Mouse (Mus musculus) left cerebral cortex, adult 18-20 months (tissue): ENCODE results near the gene Pagr1b. TPM values are rescaled to one million over a fixed set of nuclear protein-coding genes. Genes with fewer than 3 reads are reported as not detected.

ENCODE experiments used
- DNase-seq, 2 experiments: peaks; one replicate each; pipeline ENCODE4 v3.0.0; 2021 to 2022; ENCODE audit warnings: low spot score in 2 of 2, mixed read lengths in 1 of 2
- total RNA-seq, 2 experiments: library from RNA; stranded (reverse); gene quantifications; 2 replicates each; pipeline ENCODE4 v1.2.3; 2021

Gene Pagr1b
- total RNA-seq, 2 experiments from 2014 or later, result not detected

DNA sequence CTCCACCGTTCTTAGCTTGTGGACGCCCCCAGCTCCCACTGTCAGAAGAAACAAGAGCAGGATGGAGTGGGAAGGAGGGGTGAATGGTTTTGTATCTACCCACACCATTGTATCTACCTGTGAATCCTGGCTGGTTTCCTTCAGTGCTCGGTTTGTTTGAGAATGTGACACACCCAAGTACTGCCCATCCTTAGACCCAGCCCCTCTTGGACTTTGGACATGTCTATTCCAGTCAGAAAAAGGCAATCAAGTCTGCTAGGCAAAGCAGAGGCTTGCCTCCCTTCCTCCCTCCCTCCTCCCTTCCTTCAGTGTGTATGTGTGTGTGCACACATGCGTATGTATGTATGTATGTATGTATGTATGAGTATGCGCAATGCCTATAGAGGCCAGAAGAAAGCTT, 12.7 kb downstream of the Pagr1b start:
- no peak for DNase-seq

DNA sequence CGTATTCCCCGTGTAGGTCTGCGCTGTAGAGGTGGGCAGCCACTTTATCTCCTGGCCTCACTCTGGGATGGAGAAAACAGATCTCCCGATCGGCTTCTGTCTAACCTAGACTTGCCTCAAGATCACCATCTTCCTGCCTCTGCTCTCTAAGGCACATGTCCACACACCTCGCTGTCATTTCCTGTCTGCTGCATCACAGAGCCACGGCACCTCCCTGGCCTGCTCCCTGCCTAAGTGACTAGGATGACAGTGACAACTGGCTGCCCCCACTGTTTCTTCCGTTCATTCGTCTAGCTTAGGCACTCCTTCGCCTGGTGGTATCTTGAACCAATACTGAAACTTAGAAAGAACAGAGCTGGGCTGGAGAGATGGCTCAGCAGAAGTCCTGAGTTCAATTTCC, 16.7 kb downstream of the Pagr1b start:
- no peak for DNase-seq

DNA sequence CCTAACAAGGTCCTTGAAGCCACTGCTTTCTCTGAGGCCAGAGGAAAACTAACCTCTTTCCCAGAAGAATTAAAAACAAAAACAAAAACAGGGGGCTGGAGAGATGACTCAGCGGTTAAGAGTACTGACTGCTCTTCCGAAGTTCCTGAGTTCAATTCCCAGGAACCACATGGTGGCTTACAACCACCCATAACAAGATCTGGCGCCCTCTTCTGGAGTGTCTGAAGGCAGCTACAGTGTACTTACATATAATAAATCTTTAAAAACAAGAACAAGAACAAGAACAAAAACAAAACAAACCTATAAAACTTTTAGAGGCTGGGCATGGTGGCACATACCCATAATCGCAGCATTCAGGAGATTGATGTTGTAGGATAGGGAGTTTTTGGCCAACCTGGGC, 19.8 kb downstream of the Pagr1b start:
- no peak for DNase-seq

DNA sequence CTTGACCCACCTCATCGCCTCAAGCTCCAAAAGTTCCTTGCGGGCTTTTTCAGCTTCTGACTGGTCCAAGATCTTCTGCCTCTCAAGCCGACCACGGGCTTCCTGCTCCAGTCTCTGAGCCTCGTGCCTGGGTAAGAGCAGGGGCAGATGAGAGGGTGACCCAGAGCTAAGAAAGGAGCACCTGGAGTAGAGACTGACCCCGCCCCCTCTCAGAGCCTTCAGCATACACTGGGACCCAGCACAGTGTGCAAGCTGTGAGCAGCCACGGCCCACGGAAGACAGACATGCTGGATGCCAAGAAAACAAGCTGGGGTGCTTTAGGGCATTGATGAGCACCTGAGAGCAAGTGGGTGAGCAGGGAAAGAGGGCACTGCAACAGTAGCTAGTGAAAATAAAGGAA, 27.5 kb downstream of the Pagr1b start:
- DNase-seq, result no peak

DNA sequence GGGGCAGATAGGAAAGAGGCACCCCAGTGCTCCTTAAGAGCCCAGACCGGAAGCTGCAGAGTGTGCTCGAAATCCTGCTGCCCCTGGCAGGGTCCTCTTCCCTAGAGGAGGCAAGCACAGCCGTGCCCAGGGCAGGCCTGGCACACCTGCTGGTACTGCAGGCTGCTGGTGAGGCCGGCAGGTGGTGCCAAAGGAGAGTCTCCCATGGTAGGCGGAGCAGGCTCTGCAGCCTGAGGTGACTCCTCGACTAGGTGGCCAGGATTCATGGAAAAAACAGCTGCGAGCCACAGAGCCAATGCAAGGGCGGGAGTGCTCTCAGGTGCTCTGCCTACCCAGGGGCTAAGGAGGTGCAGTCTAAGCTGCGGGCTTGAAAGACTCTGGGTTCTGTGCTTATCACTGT, 30.0 kb downstream of the Pagr1b start:
- peak; percentile 42 to 43 for DNase-seq

DNA sequence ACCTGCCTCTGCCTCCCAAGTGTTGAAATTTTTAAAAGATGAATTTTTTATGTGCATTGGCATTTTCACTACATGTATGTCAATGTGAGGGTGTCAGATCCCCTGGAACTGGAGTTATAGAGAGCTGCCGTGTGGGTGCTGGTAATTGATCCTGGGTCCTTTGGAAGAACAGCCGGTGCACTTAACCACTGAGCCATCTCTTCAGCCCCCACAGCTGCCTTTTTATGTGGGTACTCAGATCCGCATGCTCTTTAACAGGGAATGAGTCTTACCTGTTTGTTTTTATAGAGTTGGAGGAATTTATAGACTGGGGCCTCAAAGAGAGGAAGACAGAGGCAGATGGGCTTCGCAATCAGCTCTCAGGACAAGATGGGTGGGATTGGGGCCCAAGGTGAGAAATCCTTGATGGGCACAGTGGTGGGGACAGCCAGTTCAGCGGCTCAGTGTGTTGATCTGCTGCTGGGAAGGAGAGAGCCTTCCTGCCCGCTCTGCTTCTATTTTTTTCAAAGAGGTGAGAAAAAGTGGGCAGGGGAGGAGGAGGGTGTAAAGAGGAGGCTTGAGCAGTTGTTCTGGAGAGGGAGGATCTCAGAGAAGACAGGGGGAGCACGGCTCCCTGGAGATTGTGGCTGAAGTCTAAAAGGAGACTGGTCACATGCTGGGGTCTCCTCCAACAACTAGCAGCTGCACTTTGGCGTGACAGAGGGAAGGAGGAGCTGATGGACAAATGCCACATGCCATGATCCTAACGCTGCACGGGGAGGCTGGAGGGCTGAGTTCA, 31.4 kb downstream of the Pagr1b start:
- DNase-seq, result peak; percentile 58 to 72

DNA sequence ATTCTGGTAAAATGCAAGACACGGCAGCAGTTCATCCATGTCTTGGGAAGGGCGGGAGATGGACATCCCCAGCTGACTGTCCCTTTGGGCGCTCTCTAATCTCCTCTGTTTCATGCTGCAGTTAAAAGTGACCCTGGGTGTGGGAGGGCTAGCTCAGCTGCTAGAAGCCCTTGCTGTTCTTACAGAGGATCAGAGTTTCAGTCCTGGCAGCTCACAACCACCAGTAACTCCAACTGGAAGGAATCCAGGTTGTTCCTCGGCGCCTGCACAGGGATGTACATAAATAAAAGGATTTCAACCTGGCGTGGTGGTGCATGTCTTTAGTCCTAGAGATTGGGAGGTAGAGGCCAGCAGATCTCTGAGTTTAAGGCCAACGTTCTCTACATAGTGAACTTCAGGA, 33.2 kb downstream of the Pagr1b start:
- DNase-seq, result no peak

DNA sequence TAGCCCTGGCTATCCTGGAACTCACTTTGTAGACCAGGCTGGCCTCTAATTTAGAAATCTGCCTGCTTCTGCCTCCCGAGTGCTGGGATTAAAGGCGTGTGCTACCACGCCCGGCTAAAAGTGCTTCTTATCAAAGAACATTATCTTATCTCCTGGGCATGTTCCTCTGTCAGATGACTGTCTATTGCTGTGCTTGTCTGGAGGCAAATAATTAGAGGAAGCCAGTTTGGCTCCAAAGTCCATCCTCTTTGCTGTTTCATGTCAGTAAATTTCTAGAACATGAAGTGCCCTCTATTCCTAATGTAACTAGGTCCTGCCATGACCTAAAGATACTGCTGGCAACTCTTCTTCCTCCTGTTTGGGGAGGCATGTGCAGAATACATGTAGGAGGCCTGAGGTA, 34.2 kb downstream of the Pagr1b start:
- DNase-seq, result no peak

DNA sequence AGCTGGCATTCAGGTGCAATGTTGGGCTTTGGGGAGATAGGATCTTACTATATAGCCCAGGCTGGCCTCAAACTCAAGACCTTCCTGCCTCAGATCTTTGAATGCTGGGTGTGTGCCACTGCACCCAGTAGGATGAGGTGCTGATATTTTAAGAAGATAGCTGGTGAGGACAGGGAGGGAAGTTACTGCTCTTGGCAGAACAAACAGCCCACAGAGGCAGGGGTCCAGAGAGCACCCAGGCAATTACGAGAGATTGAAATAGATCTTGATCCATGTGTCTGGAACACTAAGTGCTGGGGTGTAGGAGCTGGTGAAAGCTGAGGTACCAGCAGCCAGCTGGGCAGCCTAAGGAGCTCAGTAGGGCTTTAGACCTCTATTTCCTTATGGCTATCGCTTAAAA, 34.7 kb downstream of the Pagr1b start:
- no peak for DNase-seq

DNA sequence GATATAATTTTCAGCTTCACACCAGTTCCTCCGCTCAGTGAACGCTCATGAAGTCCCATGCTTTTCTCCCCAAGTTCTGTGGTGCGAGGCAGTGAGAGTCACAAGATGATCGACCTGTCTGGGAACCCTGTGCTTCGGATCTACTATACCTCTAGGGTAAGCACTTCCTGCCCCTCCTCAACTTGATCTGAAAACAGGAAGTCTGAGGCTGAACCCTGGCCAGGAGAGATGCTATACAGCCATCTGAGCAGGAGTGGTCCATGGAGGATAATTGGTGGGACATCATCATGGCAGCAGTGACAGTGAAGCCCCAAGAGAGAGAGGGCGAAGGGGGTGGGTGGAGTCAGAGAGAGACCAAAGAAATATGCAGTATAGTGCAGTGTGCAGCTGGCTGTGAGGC, 37.4 kb downstream of the Pagr1b start:
- no peak for DNase-seq

DNA sequence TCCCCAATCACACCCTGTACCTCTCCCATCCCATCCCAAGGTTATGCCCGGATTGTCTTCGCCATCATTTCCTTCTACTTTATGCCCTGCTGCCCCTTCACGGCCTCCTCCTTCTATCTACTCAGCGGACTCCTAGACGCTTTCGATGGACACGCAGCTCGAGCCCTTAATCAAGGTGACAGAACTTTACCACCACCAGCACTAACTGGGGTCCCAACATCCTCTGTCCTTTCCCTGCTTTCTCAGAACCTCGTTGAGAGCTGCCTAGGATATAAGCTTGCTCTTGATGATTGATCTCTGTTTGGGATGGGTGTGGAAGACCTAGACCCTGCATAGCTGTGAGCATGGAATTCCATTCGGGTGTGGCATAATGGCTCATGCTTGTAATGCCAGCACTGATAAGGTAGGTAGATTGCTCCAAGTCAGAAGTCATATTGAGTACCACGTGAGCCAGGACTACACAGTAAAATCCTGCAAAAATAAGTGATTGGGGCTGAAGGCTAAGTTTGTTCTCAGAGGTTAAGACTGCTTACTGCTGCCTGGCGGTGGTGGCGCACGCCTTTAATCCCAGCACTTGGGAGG, 39.3 kb downstream of the Pagr1b start:
- no peak for DNase-seq

DNA sequence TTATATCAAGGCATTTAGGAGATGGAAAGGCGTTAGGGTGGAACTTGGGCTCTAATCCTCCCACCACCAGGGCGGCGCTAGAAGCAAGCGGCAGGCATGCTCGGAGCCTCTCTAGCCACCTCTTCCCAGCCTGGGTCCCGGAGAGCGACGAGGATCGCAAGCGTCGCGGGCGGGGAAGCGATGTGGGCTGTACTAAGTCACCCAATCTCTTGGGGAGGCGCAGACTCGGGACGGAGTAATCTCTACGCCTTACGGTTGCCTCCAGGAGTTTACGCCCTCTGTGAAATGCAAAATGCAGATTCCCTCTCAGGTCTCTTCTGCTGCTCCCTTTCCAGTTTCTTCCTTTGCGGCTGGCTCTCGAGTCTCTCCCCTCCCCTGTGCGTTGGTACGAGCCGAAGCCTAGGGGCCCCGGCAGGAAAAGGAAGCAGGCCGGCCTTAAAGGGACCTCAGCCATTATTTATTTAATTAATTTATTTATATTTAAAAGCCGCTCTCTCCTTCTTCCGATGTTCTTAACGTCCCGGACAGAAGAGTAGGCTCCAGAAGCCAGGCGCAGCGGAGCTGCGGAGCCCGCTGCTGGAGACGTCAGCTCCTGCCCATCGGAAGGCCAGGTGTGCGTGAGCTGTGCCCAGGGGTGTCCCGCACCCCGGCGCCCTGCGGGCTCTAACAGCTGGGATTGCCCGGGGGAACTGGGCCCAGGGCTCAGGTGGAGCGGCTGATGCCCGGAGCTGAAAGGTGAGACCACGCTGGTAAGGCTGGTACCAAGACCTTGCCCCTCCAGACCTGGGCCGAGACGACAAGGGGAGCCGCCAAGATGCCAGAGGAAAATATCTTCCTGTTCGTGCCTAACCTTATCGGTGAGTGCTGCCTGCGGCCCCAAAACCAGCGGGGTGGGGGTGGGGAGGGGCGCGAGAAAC, 40.1 kb downstream of the Pagr1b start, which contains the start of gene Cdiptos:
Gene Cdiptos, minus strand, starts transcription at position 149 of the 917 bp plus-strand sequence.
- DNase-seq, result peak; percentile 97 to 98

DNA sequence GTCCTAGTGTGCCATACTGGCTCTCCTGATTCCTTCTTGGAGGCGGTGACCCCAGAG, 40.6 kb downstream of the Pagr1b start, which contains the start of gene Cdipt:
Gene Cdipt, plus strand, starts transcription at position 22 of the 57 bp plus-strand sequence.
- DNase-seq, result no peak

DNA sequence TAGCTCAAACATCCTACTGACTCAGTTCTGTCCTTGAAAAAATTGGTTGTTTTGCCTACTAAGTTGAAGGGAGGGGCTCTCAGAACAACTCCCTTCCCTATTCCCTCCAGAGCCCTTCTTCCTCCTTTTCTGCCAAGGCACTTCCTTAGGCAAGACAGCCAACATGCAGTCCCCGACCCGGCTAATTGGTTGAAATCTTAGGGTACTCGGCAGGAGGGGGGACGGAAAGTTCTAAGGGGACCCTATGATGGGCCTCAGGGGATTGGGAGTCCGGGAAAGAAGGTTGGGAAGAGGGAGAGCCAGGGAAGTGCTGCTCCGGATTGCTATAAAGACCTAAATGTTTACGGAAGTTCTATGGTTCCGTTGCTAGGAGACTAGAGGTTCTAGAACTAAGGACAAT, 40.8 kb downstream of the Pagr1b start:
- no peak for DNase-seq

DNA sequence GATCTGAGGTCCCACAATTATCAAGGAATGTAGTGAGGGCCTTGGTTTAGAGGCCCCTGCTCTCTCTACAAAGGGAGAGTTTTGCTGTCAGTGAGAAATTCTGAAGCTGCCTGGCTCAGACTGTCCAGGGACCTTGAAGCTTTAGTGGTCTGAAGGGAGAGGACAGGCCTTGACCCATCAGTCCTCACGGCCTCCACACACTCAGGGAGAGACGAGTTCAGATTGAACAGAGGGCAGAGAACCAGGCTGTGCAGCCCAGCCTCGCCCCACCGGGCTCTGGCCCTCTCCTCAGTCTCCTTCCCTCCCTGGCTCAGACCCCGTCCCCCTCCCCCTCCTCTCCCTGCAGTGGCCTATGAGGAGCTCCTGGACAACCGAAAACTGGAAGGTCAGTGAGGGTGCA, 48.9 kb downstream of the Pagr1b start:
- no peak for DNase-seq

DNA sequence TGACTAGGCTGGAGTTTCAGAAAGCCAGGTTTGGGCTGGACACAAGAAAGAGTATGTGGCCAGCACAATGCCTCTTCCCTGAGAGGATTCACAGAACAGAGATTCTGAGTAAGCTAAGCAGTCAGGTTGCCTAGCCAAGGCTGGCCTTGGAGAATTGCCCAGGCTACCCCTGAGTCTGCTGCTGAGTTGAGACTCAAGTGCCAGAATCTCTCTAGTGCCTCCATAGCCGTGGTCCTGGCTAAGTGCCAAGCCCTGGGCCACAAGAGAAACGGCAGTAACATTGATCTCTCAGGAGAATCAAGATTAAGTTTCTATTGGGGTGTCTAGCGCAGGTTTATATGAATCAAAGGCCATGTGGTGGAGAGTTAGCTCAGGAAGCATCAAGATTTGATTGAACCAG, 50.7 kb downstream of the Pagr1b start:
- DNase-seq, result no peak

DNA sequence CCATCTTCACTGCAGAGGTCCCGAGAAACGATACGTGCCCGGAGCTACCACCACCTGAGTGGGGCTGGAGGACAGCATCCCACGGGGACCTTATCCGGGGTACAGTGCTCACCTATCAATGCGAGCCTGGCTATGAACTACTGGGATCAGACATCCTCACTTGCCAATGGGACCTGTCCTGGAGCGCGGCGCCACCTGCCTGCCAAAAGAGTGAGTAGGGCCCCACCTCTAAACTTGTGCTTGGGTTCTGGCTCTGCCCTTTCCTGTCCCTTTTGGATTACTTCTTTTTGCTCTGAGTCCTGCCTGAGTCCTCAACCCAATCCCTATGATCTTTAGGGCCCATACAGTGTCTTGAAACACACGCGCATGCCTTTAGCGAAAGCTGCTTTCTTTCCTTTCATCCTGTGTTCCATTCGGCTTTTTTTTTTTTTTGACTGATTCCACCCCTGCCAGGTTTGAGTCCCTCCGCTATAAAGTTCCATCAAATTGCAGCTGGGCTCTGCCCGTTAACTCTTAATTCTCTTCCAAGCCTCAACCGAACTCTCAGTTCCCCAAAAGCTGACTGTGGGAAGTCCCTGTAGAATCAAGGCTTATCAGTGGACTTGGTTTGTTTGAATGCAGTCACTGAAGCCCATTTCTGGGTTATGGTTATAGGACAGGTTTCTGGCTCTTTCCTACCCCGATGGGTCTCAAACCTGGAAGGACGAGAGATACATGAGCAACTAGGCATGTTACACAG, 52.6 kb downstream of the Pagr1b start:
- DNase-seq, result no peak

DNA sequence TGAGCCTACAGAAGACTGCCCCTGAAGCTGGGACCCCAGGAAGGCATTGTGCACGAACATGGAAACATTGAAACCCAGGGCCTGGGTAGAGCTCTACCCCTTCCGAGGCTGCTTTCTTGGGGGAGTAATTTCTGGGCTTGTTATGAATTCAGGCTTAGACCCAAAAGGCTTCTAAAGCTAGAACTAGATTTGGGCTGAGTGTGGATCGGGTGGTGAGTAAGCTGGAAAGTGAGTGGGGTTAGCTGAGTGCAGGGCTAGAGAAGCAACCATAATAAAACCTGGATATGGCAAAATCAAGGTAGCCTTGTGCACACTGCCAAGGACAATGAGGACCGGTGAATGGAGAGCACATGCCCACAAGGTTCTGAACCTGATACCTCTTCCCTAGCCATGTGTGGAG, 54.3 kb downstream of the Pagr1b start:
- DNase-seq, result no peak

DNA sequence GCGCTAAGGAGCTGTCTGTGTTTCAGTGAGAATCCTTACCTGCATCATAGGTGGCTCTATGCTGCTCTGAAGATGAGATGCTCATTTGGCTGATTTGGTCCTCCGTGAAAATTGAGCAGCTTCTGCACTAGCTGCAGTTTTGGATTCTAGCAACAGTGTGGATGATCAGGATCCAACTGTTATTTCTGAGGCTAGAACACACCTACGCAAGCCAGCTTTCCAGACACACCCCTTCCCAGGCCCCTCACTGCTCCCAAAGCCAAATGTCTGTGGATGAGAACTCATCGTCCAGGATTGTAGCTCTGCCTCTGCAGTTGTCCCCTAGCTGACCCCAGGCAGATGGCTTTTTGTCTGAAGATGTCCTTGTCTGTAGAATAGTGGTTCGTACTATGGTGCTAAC, 55.2 kb downstream of the Pagr1b start:
- DNase-seq, result no peak

DNA sequence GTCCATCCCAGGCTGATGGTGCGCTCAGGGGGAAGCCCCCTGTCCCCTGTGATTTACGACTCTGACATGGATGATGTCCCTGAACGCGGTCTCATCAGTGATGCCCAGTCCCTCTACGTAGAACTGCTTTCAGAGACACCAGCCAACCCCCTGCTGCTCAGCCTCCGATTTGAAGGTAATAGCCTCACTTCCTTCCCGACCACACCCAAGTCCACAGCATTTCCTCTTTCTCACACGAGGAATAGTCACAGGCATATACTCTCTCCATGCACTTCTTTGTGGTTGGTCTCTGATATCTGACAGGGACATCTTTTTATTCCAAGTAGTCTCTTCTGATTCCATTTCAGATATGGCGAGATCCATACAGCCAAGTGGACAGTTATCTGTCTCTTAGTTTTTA, 56.5 kb downstream of the Pagr1b start:
- no peak for DNase-seq

DNA sequence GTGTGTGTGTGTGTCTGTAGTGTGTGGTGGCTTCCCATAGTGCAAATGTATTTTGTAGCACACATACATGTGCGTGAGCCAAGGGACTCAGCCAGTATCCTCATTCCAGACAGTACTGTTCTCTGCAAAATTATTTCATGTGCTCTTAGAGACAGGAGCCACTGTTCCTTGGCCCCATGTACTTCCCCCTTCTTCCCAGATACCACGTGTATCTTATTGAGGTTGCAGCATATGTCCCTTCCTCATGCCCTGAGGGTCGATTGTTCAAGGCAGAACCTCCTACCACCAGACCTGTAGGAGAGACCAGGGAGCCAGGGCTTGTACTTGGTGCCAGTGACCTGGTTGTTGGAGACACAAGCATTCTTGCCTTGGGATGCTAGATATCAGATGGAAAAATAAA, 61.2 kb downstream of the Pagr1b start:
- DNase-seq, result no peak

DNA sequence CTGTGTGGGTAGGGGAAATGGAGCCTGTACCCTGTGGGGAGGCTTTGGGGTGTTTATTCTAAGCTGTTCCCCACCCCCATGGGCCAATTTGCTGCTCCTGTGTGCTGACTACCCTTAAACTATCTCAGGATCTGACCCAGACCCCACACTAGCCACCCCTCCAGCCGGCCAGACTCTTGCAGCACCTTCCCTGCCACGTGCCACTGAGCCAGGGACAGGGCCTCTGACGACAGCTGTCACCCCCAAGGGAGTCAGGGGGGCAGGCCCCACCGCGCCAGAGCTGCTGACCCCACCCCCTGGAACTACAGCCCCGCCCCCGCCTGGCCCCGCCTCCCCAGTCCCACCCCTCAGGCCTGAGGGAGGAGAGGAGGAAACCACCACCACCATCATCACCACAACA, 63.6 kb downstream of the Pagr1b start:
- no peak for DNase-seq
